Mouse (Mus musculus) embryonic facial prominence, embryonic 12.5 days (tissue): ENCODE results near the gene Pithd1. TPM values are rescaled to one million over a fixed set of nuclear protein-coding genes. Genes with fewer than 3 reads are reported as not detected.

ENCODE experiments used
- ATAC-seq: fragments of 200-750 bp; cut with Nextera tagmentation; 2 replicates; pipeline ENCODE4 v1.8.0; 2017; ENCODE audit not compliant: insufficient number of reproducible peaks, insufficient read depth, low FRiP score, low TSS enrichment
- H3K27ac ChIP-seq: fragments of 300-500 bp; sonication (generic); 2 replicates; pipeline ENCODE4 v1.5.1; 2016; ENCODE audit warnings: mild to moderate bottlenecking
- H3K27me3 ChIP-seq: fragments of 300-500 bp; sonication (generic); 2 replicates; pipeline ENCODE4 v1.6.1; 2016; ENCODE audit warnings: mild to moderate bottlenecking, moderate library complexity
- H3K36me3 ChIP-seq: fragments of 300-500 bp; sonication (generic); 2 replicates; pipeline ENCODE4 v1.6.1; 2016; ENCODE audit warnings: mild to moderate bottlenecking
- H3K4me1 ChIP-seq: fragments of 300-500 bp; sonication (generic); 2 replicates; pipeline ENCODE4 v1.6.1; 2016
- H3K4me2 ChIP-seq: fragments of 300-500 bp; sonication (generic); replicated peaks from 2 replicates; pipeline ENCODE4 v1.6.1; 2016; ENCODE audit warnings: mild to moderate bottlenecking, moderate library complexity
- H3K4me3 ChIP-seq: fragments of 300-500 bp; sonication (generic); 2 replicates; pipeline ENCODE4 v1.5.1; 2016; ENCODE audit warnings: mild to moderate bottlenecking
- H3K9ac ChIP-seq: fragments of 300-500 bp; sonication (generic); 2 replicates; pipeline ENCODE4 v1.6.1; 2016; ENCODE audit warnings: mild to moderate bottlenecking, moderate library complexity
- H3K9me3 ChIP-seq: fragments of 300-500 bp; sonication (generic); 2 replicates; pipeline ENCODE4 v1.6.1; 2016; ENCODE audit warnings: mild to moderate bottlenecking, moderate library complexity
- WGBS: fragments of 180-500 bp; shearing (Covaris S2); methylation state at CpG from one replicate; pipeline ENCODE4 v1.1.7; 2016; 5-methylcytosine and 5-hydroxymethylcytosine counted together
- polyA plus RNA-seq: library from polyadenylated mRNA; unstranded; fragments of >200 nt; fragmentation: Nextera tagmentation; extraction: Ambion mirVana; gene quantifications from 2 replicates; pipeline ENCODE4 v1.2.1, GENCODE M21; 2016

Pithd1 gene
- polyA plus RNA-seq, 1 experiment from 2014 or later, result 65.2 TPM

DNA sequence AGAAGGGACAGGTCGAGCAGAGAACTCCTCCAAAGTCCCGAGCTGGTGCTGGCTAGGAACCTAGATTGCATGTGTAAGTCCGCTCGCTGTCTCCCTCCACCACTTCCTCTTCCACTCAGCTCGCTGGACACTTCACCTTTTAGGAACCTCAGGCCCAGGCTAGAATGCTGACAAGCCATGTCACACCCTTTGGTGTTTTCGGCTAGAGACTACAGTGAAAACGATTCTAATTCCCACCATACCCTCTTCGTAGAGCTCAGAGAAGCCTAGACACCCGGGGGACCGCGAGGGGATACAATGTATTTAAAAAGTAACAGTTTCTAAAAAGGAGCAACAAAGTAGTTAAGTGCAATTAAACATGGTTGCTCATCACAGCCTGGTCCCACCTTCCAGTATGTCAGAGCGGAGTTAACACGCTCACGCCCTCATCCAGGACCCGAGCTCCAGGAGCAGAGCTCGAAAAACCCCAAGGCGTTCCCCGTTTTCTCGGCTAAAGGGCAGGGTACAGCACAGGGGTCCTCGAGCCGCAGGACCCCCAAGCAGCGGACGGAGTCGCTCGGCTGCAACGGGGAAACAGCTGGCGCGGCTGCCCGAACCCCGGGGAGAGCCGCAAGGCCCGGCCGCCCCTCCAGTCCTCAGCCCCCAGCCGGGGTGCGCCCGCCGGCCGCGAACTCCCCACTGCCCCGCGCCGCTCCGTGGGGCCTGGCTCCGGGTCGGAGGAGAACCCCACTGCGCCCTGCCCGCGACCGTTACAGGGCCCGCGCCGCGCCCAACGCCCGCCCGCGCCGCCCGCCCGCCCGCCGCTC, 33.9 kb upstream of the Pithd1 start:
- WGBS, result under 1% methylated on average over 49 of the region's 62 CpGs
- peak; percentile 69 for ATAC-seq

DNA sequence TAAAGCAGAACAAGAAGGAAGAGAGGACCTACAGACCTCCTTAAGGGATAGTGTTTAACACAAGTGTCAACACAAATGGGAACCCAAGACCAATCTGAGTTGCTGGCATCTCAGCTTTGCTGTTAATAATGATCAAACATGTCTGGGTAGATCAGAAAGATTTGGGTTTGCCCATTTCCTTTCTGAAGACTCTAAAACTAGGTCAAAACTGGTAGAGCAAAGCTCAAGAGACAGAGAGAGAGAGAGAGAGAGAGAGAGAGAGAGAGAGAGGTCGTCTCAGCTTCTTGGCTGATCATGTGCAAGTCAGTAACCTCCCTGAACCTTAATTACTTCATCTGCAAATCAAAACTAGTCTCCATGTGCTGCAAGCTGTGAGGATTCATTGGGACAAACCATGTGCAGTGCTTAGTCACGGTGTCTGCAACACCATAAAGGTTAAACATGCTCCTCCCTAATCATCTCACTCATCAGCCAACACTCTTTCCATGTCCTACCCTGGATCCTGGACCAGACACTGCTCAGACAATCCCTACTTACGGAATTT, 29.1 kb upstream of the Pithd1 start:
- no peaks in the 10 kb centered on the region for H3K27me3 ChIP-seq
- 94% methylated on average over 2 of the region's 3 CpGs for WGBS
- H3K9me3 ChIP-seq, result no peaks in the 10 kb centered on the region
- ATAC-seq, result no peak
- peaks cover 11% of the 10 kb centered on the region; the same call in 1 of the 2 replicates for H3K4me1 ChIP-seq
- no peak overlapping the region for H3K4me2 ChIP-seq
- peaks cover 21% of the 10 kb centered on the region for H3K36me3 ChIP-seq
- no peak overlapping the region for H3K4me3 ChIP-seq
- H3K9ac ChIP-seq, result no peak overlapping the region
- H3K27ac ChIP-seq, result no peak overlapping the region

More for the DNA sequence above, 33.9 kb upstream of the Pithd1 start:
- Histone ChIP-seq H3K36me3 (no peaks in the 10 kb centered on the region), H3K27me3 (no peaks in the 10 kb centered on the region), H3K4me1 (peaks cover 11% of the 10 kb centered on the region; the same call in 1 of the 2 replicates), H3K27ac (peak overlapping the region; percentile 91), H3K9ac (peak overlapping the region; percentile 99), H3K4me3 (peak overlapping the region; percentile 100), H3K9me3 (no peaks in the 10 kb centered on the region), H3K4me2 (peak overlapping the region; percentile 96)

DNA sequence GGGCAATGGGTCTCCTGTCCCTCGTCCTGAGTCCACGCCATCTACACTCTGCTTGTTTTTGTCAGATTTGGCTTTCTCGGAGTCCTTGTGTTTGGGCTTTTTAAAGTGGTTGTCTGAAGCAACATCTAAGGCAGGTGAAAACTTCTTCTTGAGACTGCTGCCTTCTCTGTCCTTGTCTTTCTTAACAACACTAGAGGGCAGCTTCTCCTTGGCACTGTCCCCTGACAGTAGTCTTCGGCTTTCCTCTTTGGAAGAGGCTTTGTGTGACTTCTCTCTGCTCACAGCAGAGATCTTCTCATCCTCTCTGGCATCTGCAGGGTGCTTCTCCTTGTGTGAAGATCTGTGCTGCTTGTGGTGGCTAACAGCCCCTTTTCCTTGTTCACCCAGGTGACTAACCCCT, 23.5 kb upstream of the Pithd1 start:
- Histone ChIP-seq H3K9ac (no peak overlapping the region), H3K27ac (no peak overlapping the region), H3K36me3 (peaks cover 69% of the 10 kb centered on the region), H3K9me3 (no peaks in the 10 kb centered on the region), H3K27me3 (no peaks in the 10 kb centered on the region), H3K4me2 (no peak overlapping the region), H3K4me3 (no peak overlapping the region), H3K4me1 (no peaks in the 10 kb centered on the region)
- 93% methylated on average over 4 of the region's 4 CpGs for WGBS
- no peak for ATAC-seq

DNA sequence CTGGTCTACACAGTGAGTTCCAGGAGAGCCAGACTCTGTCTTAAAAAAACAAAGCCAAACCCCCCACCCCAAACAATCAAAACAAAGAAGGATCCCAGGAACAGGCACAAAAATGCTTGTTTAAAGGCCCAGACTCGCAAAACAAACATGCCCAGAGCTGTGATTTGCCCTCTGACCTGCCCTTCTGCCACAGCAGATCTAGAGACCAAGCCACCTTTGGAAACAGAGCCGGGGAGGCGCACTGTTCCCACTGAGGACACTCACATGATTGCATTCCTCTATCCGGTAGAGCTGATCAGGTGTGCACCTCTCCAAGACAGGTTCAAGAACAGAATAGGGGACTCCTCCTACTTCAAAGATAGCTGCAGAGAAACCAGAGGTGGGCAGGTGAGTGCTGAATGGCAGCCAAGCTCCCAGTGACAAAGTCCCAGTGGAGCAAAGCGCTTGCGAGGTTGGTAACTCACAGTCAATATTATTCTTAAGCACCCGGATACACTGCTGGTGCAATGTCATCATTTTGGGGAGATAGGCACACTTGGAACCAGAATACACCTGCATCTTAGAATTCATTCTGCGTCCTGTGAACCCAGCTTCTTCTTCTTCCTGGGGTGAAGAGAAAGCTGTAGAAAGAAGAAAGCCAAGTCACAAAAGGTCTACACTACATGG, 21.9 kb upstream of the Pithd1 start:
- Histone ChIP-seq H3K36me3 (peaks cover 82% of the 10 kb centered on the region), H3K9me3 (no peaks in the 10 kb centered on the region), H3K4me3 (no peak overlapping the region), H3K4me2 (no peak overlapping the region), H3K4me1 (no peaks in the 10 kb centered on the region), H3K9ac (no peak overlapping the region), H3K27me3 (no peaks in the 10 kb centered on the region), H3K27ac (no peak overlapping the region)
- 87% methylated on average over 8 of the region's 8 CpGs for WGBS
- no peak for ATAC-seq

DNA sequence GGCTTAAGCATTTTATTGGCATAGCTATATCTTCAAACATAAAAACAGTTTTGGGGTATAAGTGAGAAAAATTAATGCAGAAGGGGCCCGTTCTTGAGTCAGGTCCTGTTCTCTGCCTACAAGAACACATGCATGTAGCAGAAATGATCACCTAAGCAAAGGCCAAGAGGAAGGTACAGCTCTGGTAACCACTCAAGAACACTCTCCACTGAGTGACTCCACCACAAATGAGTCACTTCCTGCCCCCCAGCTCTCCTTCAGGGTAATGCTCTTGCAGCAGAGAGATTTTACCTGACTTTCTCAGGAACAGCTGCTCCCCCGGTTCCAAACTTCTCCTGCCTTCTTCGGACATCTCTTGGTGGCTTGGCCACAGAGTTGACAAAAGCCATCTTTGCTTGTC, 19.8 kb upstream of the Pithd1 start:
- no peaks in the 10 kb centered on the region for H3K4me1 ChIP-seq
- no peaks in the 10 kb centered on the region for H3K9me3 ChIP-seq
- 99% methylated on average over 3 of the region's 3 CpGs for WGBS
- H3K27ac ChIP-seq, result no peak overlapping the region
- no peaks in the 10 kb centered on the region for H3K27me3 ChIP-seq
- H3K4me2 ChIP-seq, result no peak overlapping the region
- H3K4me3 ChIP-seq, result no peak overlapping the region
- H3K9ac ChIP-seq, result no peak overlapping the region
- peaks cover 90% of the 10 kb centered on the region for H3K36me3 ChIP-seq
- ATAC-seq, result no peak

DNA sequence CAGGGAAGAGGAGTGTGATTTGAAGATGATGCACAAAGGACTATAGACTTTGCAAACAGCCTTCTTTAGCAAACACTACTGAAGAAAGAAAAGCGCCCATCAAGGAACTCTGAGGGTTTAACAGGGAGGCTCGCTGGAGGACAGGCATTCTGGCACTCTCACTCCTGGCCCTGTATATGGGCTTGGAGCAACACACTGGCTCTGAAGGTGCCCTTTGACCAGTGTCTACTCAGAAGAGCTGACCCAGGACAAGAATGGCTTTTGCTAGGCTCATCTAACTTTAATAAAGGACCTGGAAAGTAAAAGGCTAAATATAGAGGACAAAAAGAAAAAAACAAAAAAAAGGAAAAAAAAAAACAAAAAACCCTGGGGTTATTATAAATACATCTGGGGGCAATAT, 17.9 kb upstream of the Pithd1 start:
- H3K27ac ChIP-seq, result no peak overlapping the region
- no peaks in the 10 kb centered on the region for H3K9me3 ChIP-seq
- H3K9ac ChIP-seq, result no peak overlapping the region
- H3K4me3 ChIP-seq, result no peak overlapping the region
- peaks cover 79% of the 10 kb centered on the region for H3K36me3 ChIP-seq
- H3K4me1 ChIP-seq, result no peaks in the 10 kb centered on the region
- H3K27me3 ChIP-seq, result no peaks in the 10 kb centered on the region
- no peak overlapping the region for H3K4me2 ChIP-seq
- no peak for ATAC-seq
- 95% methylated on average over 2 of the region's 2 CpGs for WGBS

DNA sequence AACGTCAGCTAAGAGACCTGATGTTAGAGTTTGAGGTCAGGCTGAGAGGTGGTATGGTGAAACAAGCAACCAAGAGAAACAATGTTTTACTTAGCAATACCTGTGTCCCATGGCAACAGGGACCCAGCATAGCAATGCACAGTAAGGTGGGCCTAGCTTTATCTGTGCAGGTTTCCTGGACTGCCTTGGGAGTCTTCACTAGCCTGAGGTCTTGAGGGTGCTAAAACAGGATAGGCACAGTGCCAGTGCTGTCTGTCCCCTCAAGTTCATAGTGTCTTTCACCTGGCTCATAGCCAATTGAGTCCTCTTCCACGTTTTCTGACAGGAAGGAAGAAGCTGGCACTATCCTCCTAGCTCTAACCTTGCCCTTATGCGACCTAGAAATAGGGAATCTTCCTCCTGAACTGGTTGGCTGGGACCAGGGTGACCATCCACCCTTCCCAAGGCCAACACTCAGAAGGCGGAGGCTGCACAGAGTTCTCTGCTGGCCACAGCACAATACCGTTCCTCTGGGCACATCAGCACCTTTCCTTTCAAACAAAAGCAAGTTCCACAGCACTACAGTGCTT, 17.1 kb upstream of the Pithd1 start:
- WGBS, result 87% methylated on average over 5 of the region's 5 CpGs

DNA sequence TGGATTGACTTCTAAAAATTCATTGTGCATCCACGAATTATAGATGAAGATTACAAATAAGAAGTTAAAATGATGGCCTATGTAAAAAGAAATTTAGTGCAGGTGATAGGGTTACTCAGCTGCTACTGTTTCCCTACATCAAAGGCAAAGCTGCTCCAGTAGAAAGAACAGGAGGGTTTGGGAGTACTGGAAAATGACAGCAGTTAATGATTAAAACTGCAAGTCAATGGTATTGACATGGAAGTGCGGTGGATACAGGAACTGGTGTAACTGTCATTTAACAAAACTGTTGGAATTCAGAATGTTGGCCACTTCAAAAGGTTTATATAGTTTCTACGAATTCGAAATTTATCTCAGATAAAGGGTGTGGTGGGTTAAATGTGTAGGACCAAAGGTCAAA, 8.1 kb upstream of the Pithd1 start:
- no peaks in the 10 kb centered on the region for H3K9me3 ChIP-seq
- WGBS, result 87% methylated on average over 4 of the region's 4 CpGs
- H3K4me1 ChIP-seq, result no peaks in the 10 kb centered on the region
- H3K27ac ChIP-seq, result no peak overlapping the region
- H3K4me3 ChIP-seq, result no peak overlapping the region
- H3K27me3 ChIP-seq, result no peaks in the 10 kb centered on the region
- no peak overlapping the region for H3K9ac ChIP-seq
- H3K4me2 ChIP-seq, result no peak overlapping the region
- ATAC-seq, result no peak
- no peaks in the 10 kb centered on the region for H3K36me3 ChIP-seq

More for the DNA sequence above, 17.1 kb upstream of the Pithd1 start:
- no peak overlapping the region for H3K4me3 ChIP-seq
- H3K4me1 ChIP-seq, result no peaks in the 10 kb centered on the region
- no peaks in the 10 kb centered on the region for H3K9me3 ChIP-seq
- peaks cover 71% of the 10 kb centered on the region for H3K36me3 ChIP-seq
- no peak overlapping the region for H3K9ac ChIP-seq
- H3K4me2 ChIP-seq, result no peak overlapping the region
- H3K27ac ChIP-seq, result no peak overlapping the region
- no peak for ATAC-seq
- H3K27me3 ChIP-seq, result no peaks in the 10 kb centered on the region

DNA sequence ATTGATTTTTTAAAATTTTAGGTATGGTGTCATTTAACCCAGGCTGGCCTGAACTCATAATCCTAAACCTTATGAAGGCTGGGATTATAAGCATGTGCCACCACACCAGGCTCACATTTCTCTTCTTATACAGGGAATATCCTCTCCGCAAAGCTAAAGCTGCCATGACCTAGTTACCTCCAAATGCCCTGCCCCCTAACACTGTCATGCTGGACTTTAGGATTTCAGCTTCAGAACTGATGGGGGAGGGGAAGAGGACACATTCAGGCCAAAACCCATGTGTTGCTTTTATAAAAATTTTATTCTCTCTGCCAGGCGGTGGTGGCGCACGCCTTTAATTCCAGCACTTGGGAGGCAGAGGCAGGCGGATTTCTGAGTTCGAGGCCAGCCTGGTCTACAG, 6.9 kb upstream of the Pithd1 start:
- H3K4me1 ChIP-seq, result no peaks in the 10 kb centered on the region
- no peak overlapping the region for H3K9ac ChIP-seq
- no peak overlapping the region for H3K4me2 ChIP-seq
- no peak for ATAC-seq
- no peaks in the 10 kb centered on the region for H3K9me3 ChIP-seq
- no peaks in the 10 kb centered on the region for H3K27me3 ChIP-seq
- H3K36me3 ChIP-seq, result no peaks in the 10 kb centered on the region
- no peak overlapping the region for H3K27ac ChIP-seq
- WGBS, result 93% methylated on average over 6 of the region's 6 CpGs
- H3K4me3 ChIP-seq, result no peak overlapping the region

DNA sequence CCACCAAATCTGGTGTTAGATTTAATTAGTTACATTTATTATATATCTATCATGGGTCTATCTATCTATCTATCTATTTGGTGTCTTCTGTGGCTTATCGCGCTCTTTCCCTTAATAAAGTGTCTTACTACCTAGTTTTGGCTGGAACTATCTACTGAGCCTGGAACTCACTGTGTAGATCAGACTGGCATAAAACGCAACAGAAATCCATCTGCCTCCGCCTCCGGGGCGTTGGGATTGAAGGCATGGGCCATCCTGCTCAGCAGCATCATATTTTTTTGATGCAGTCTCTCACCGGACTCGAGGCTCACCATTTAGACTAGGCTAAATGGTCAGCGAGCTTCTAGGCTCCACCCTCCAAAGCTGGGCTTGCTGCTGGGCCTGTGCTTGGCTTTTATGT, 650 bp upstream of the Pithd1 start:
- Histone ChIP-seq H3K36me3 (peaks cover 20% of the 10 kb centered on the region), H3K9ac (peak overlapping the region; percentile 80; the same call in 1 of the 2 replicates), H3K27me3 (no peaks in the 10 kb centered on the region), H3K27ac (peak overlapping the region; percentile 87), H3K4me3 (peak overlapping the region; percentile 89), H3K4me2 (peak overlapping the region; percentile 65), H3K4me1 (peaks cover 11% of the 10 kb centered on the region), H3K9me3 (no peaks in the 10 kb centered on the region)
- WGBS, result 69% methylated on average over 9 of the region's 9 CpGs
- ATAC-seq, result no peak

DNA sequence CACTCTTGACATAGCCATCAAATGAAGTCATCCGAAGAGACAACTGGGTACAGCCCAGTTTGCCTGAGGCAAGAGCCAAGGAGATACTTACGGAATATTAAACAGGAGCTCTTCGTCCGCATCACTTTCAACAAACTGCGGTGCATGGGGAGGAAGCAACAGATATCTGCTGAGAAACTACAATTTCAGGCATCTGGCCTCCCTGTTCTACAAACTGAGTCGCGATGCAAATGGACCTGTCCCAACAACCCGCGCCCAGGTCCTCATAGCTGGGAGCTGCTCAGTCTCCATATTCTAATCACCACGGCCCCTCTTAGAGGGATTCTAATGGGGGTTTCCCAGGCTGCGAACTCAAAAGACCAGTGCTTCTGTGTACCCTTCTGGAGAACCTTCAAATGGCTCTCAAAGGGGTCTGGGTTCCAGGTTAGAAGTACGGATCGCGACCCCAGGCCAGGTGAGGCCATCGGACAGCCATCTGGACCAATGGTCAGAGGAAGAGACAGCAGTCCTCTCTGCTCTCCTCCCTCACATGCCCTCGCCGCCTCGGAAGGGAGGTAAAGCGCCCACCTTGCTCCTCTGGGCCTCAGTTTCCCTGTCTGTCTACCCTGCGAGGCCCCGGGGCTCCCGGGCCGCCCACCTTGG, 642 bp downstream of the Pithd1 start:
- Histone ChIP-seq H3K36me3 (peaks cover 26% of the 10 kb centered on the region), H3K27me3 (no peaks in the 10 kb centered on the region), H3K4me1 (peaks cover 11% of the 10 kb centered on the region), H3K4me2 (peak overlapping the region; percentile 65), H3K9me3 (no peaks in the 10 kb centered on the region), H3K27ac (peak overlapping the region; percentile 87), H3K9ac (peak overlapping the region; percentile 80), H3K4me3 (peak overlapping the region; percentile 89)
- no peak for ATAC-seq
- 7% methylated on average over 22 of the region's 23 CpGs for WGBS
